Mouse (Mus musculus) liver, embryonic 14.5 days (tissue): ENCODE data around the gene Agrp. TPM values are rescaled to one million over a fixed set of nuclear protein-coding genes. Genes with fewer than 3 reads are reported as not detected.

Experiments used
- ATAC-seq: fragments of 200-750 bp; cut with Nextera tagmentation; 2 replicates; pipeline ENCODE4 v1.8.0; 2017; ENCODE audit warnings: moderate number of reproducible peaks, mild to moderate bottlenecking, moderate library complexity; ENCODE audit not compliant: insufficient read depth
- DNase-seq, 3 experiments: peaks; one replicate each; pipeline ENCODE4 v3.0.0-alpha.2; 2012 to 2013; ENCODE audit warnings: low read depth in 3 of 3, low spot score in 3 of 3
- H3K27ac ChIP-seq: fragments of 300-500 bp; sonication (generic); 2 replicates; pipeline ENCODE4 v1.5.1; 2014; ENCODE audit warnings: moderate library complexity, mild to moderate bottlenecking, control low read depth, inconsistent platforms
- H3K27me3 ChIP-seq: fragments of 300-500 bp; sonication (generic); 2 replicates; pipeline ENCODE4 v1.6.1; 2014; ENCODE audit warnings: mild to moderate bottlenecking, low read length, moderate library complexity; ENCODE audit not compliant: control insufficient read depth, insufficient read depth
- H3K36me3 ChIP-seq: fragments of 300-500 bp; sonication (generic); replicated peaks from 2 replicates; pipeline ENCODE4 v1.6.1; 2014; ENCODE audit warnings: low read depth; ENCODE audit not compliant: control insufficient read depth, insufficient read depth
- H3K4me1 ChIP-seq, 2 experiments: fragments of 200-500 bp in 1 of 2; fragments of 300-500 bp in 1 of 2; sonication (generic) in 1 of 2; replicated peaks; 2 replicates each; pipeline ENCODE4 v1.6.1; 2012 to 2014; ENCODE audit warnings: antibody characterized with exemption in 1 of 2, inconsistent platforms in 1 of 2, low read length in 1 of 2; ENCODE audit not compliant: control insufficient read depth in 2 of 2, insufficient read depth in 2 of 2
- H3K4me2 ChIP-seq: fragments of 300-500 bp; sonication (generic); 2 replicates; pipeline ENCODE4 v1.6.1; 2014; ENCODE audit warnings: low read depth, mild to moderate bottlenecking, control low read depth, moderate library complexity
- H3K4me3 ChIP-seq, 2 experiments: fragments of 200-500 bp in 1 of 2; fragments of 300-500 bp in 1 of 2; sonication (generic) in 1 of 2; 2 replicates each; pipeline ENCODE4 v1.5.1; 2012 to 2014; ENCODE audit warnings: low read depth in 2 of 2, low read length in 2 of 2, mild to moderate bottlenecking in 2 of 2, control low read depth in 1 of 2, inconsistent platforms in 1 of 2, moderate library complexity in 1 of 2; ENCODE audit not compliant: insufficient read depth in 1 of 2
- H3K9ac ChIP-seq: fragments of 300-500 bp; sonication (generic); replicated peaks from 2 replicates; pipeline ENCODE4 v1.6.1; 2014; ENCODE audit warnings: mild to moderate bottlenecking, control low read depth, moderate library complexity
- H3K9me3 ChIP-seq: fragments of 300-500 bp; sonication (generic); 2 replicates; pipeline ENCODE4 v1.6.1; 2016; ENCODE audit warnings: low read length, mixed read lengths; ENCODE audit not compliant: control insufficient read depth
- CTCF ChIP-seq: IDR thresholded peaks from 2 replicates; pipeline ENCODE4 v1.5.1; 2016; ENCODE audit warnings: antibody characterized with exemption, low read depth, control low read depth
- EP300 ChIP-seq: IDR thresholded peaks from 2 replicates; pipeline ENCODE4 v1.6.1; 2016; ENCODE audit warnings: antibody characterized with exemption, low read depth
- whole genome bisulfite sequencing: fragments of 180-500 bp; shearing (Covaris S2); extraction: QIAGEN DNeasy Blood & Tissue Kit; methylation state at CpG from one replicate; pipeline ENCODE4 v1.1.7; 2014; ENCODE audit not compliant: insufficient replicate concordance; 5-methylcytosine and 5-hydroxymethylcytosine counted together
- polyA plus RNA-seq, 2 experiments: library from polyadenylated mRNA; depleted of rRNA in 1 of 2; stranded (reverse) in 1 of 2; unstranded in 1 of 2; fragments of >200 nt; fragmentation: Nextera tagmentation in 1 of 2; extraction: Ambion mirVana in 1 of 2; gene quantifications; 2 replicates each; pipeline versions ENCODE4 v1.2.1 to v1.2.3; 2012 to 2014

Agrp gene
- polyA plus RNA-seq, 2 experiments, result 0.27 TPM; not detected in 1

DNA sequence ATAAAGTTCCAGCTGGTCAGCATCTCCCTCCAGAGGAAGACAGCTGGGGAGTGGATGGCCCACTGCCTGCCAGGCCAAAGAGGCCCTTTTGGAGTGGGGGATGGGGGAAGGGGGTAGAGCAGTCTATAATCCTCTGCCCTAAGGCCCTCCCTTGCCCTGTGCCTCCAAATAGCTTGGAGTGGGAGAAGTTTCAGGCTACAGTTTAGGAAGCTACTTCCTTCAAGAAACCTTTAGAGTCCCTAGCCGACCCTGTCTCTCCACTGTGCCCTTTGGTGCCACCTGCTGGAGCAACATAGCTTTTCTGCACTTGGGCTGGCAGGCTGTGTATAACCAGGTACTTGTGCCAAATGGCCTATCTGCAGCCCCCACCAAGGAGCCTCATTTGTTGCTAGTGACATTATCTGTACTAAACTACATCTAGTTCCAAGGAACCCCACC, 103.3 kb downstream of the Agrp start:
- peak; percentile 55 to 67 (median 57) for DNase-seq
- 0% methylated on average over 1 of the region's 1 CpGs for WGBS
- ATAC-seq, result peak; percentile 73
- no peaks in the 10 kb centered on the region for H3K9me3 ChIP-seq
- H3K4me2 ChIP-seq, result no peak overlapping the region
- H3K36me3 ChIP-seq, result peaks cover 24% of the 10 kb centered on the region
- H3K27me3 ChIP-seq, result no peaks in the 10 kb centered on the region
- no peak overlapping the region; the same call in 1 of the 2 replicates for H3K27ac ChIP-seq
- H3K4me1 ChIP-seq, result peaks cover 10 to 20% of the 10 kb centered on the region in 2 experiments
- no peak overlapping the region for H3K4me3 ChIP-seq
- TF ChIP-seq CTCF (peak; percentile 91), EP300 (no peak)
- no peak overlapping the region for H3K9ac ChIP-seq

DNA sequence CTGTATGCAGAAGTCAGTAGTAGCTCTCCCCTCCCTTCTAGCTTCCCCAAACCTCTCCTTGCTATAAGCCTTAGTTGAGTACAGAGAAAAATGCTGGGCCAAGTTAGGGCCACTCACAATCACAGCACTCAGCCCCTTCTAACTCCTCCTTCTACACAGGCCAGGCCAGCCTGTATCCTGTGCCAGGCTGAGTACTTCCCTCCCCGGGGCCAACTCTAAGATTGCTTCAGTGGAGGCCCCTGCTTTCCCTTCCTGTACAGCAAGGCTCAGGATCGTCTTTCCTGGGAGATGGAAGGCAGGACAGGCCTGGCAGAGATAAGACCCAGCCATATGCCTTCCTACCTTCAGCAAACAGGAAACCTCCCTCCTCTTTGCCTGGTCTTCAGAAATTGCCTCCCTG, 103.8 kb downstream of the Agrp start:
- no peak for DNase-seq

DNA sequence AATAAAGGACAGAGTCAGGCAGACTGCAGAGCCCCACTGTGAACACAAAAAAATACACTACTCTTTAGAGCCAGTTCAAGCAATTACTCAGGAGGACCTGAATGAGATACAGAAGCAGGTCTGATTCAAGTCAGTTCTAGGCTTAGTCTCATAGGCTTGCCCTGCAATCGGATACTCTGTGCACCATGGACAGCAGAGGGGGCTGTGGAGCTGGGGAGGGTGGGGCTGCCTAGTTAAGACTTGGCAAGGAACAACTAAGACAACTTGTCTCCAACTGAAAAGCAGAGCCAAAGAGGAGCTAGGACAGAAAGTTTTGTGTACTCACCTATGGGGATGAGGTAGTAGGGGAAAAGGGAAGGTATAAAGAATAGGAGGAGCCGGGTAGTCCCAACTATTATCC, 105.4 kb downstream of the Agrp start:
- no peaks in the 10 kb centered on the region for H3K9me3 ChIP-seq
- no peak overlapping the region for H3K9ac ChIP-seq
- no peak overlapping the region for H3K27ac ChIP-seq
- DNase-seq (peak in 2 of 3 experiments; percentile 48 to 57), ATAC-seq (peak; percentile 55; the same call in 1 of the 2 replicates)
- H3K4me1 ChIP-seq, result peaks cover 10 to 20% of the 10 kb centered on the region in 2 experiments
- no peaks in the 10 kb centered on the region for H3K27me3 ChIP-seq
- peaks cover 6% of the 10 kb centered on the region for H3K36me3 ChIP-seq
- H3K4me2 ChIP-seq, result no peak overlapping the region
- no peak overlapping the region for H3K4me3 ChIP-seq
- 48% methylated on average over 2 of the region's 2 CpGs for WGBS
- TF ChIP-seq EP300 (no peak), CTCF (peak; percentile 86)

More for the DNA sequence above, 103.8 kb downstream of the Agrp start:
- 10% methylated on average over 2 of the region's 2 CpGs for WGBS
- Histone ChIP-seq H3K9me3 (no peaks in the 10 kb centered on the region), H3K27ac (no peak overlapping the region), H3K4me1 (peaks cover 10 to 20% of the 10 kb centered on the region in 2 experiments), H3K9ac (no peak overlapping the region), H3K36me3 (peaks cover 20% of the 10 kb centered on the region), H3K27me3 (no peaks in the 10 kb centered on the region), H3K4me2 (no peak overlapping the region), H3K4me3 (no peak overlapping the region)
- ATAC-seq, result no peak
- TF ChIP-seq EP300 (no peak), CTCF (no peak)

DNA sequence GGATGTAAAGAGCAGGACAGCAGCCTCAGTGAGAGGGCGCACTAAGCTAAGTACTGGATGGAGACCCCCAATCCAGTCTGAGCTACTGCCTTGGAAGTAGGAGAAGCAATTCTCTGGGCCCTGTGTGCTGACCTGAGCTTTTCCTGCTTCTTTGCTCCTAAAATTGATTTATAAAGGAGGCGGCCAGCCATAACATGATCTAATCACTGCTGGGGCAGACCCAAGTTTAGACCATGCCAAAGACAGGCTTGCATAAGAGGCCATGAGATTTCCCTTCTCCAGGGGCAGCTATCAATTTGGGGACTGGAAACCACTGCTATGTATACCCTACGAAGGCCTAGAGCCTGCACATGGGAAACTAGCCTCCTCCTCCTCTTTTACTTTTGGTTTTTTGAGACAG, 107.9 kb downstream of the Agrp start:
- WGBS, result 76% methylated on average over 3 of the region's 3 CpGs
- H3K4me1 ChIP-seq, result peaks cover 7 to 16% of the 10 kb centered on the region in 2 experiments
- 0 out of 2 replicates have a peak, but pooled peaks cover 3% of the 10 kb centered on the region for H3K36me3 ChIP-seq
- H3K9ac ChIP-seq, result no peak overlapping the region
- no peak overlapping the region for H3K27ac ChIP-seq
- H3K27me3 ChIP-seq, result no peaks in the 10 kb centered on the region
- ATAC-seq, result no peak
- H3K4me2 ChIP-seq, result no peak overlapping the region
- H3K4me3 ChIP-seq, result no peak overlapping the region
- TF ChIP-seq EP300 (no peak), CTCF (no peak)
- DNase-seq, result no peak
- H3K9me3 ChIP-seq, result no peaks in the 10 kb centered on the region

DNA sequence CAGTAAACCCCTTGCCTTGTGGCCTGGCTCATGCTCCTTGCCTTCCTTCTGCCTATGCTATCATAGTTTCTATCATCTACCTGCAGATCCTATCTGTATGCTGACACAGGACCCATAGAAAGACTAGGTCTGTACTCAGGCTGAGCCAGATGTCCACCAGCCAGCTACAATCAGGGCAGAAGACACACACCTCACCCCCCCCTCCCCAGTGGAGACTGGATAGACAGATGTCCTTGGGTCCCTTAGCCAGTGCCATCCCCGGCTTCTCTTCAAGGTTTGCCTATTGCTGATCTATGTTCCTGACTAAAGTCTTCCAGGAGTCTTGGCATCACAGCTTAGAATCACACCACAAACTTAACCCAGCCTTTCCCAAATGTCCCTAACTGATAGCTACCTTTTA, 109.0 kb downstream of the Agrp start:
- Histone ChIP-seq H3K4me3 (no peak overlapping the region), H3K27me3 (no peaks in the 10 kb centered on the region), H3K27ac (no peak overlapping the region), H3K4me2 (no peak overlapping the region), H3K9me3 (no peaks in the 10 kb centered on the region), H3K9ac (no peak overlapping the region), H3K36me3 (0 out of 2 replicates have a peak, but pooled peaks cover 3% of the 10 kb centered on the region), H3K4me1 (peaks cover 0 to 7% of the 10 kb centered on the region in 2 experiments; a peak in 3 of 4 replicates)
- no peak for DNase-seq
- WGBS, result 77% methylated on average over 1 of the region's 1 CpGs
- ATAC-seq, result no peak
- TF ChIP-seq CTCF, result no peak
- no peak for TF ChIP-seq EP300
